Mouse (Mus musculus): ENCODE measurements around the gene Rbfox2.

Rbfox2 gene

GRCm38 (mm10) chr15:77144960-77145359, 161.8 kb downstream of the Rbfox2 start:
- no peak for DNase-seq (ENCODE audit: low spot score in 2 of 2)

- DNase-seq (ENCODE audit: low spot score in 2 of 2): no peak
Measured at GRCm38 (mm10) chr15:77142787-77143186, 164.0 kb downstream of the Rbfox2 start.

- DNase-seq (ENCODE audit: low spot score in 2 of 2): no peak
Measured at GRCm38 (mm10) chr15:77142352-77142751, 164.5 kb downstream of the Rbfox2 start.

GRCm38 (mm10) chr15:77141711-77142110, 165.1 kb downstream of the Rbfox2 start:
- no peak for DNase-seq (ENCODE audit: low spot score in 2 of 2)

- no peak for DNase-seq (ENCODE audit: low spot score in 2 of 2)
Measured at GRCm38 (mm10) chr15:77138282-77138681, 168.5 kb downstream of the Rbfox2 start.

- DNase-seq (ENCODE audit: low spot score in 2 of 2): no peak
Measured at GRCm38 (mm10) chr15:77134483-77134882, 172.3 kb downstream of the Rbfox2 start.

- no peak for DNase-seq (ENCODE audit: low spot score in 2 of 2)
Measured at GRCm38 (mm10) chr15:77129154-77129553, 177.7 kb downstream of the Rbfox2 start.

GRCm38 (mm10) chr15:77127737-77128136, 179.1 kb downstream of the Rbfox2 start:
- DNase-seq (ENCODE audit: low spot score in 2 of 2): no peak

- DNase-seq (ENCODE audit: low spot score in 2 of 2): no peak
Measured at GRCm38 (mm10) chr15:77126674-77127073, 180.1 kb downstream of the Rbfox2 start.

GRCm38 (mm10) chr15:77124372-77125117, 182.3 kb downstream of the Rbfox2 start:
- no peak for DNase-seq (ENCODE audit: low spot score in 2 of 2)

GRCm38 (mm10) chr15:77122824-77123223, 184.0 kb downstream of the Rbfox2 start:
- DNase-seq (ENCODE audit: low spot score in 2 of 2): no peak

- no peak for DNase-seq (ENCODE audit: low spot score in 2 of 2)
Measured at GRCm38 (mm10) chr15:77122208-77122607, 184.6 kb downstream of the Rbfox2 start.

- DNase-seq (ENCODE audit: low spot score in 2 of 2): no peak
Measured at GRCm38 (mm10) chr15:77119666-77120065, 187.1 kb downstream of the Rbfox2 start.

- DNase-seq (ENCODE audit: low spot score in 2 of 2): no peak
Measured at GRCm38 (mm10) chr15:77117209-77117608, 189.6 kb downstream of the Rbfox2 start.

- DNase-seq (ENCODE audit: low spot score in 2 of 2): no peak
Measured at GRCm38 (mm10) chr15:77116139-77116722, 190.6 kb downstream of the Rbfox2 start.

- no peak for DNase-seq (ENCODE audit: low spot score in 2 of 2)
Measured at GRCm38 (mm10) chr15:77115456-77115855, 191.3 kb downstream of the Rbfox2 start.

- no peak for DNase-seq (ENCODE audit: low spot score in 2 of 2)
Measured at GRCm38 (mm10) chr15:77113591-77113990, 193.2 kb downstream of the Rbfox2 start.

GRCm38 (mm10) chr15:77112378-77112777, 194.4 kb downstream of the Rbfox2 start:
- no peak for DNase-seq (ENCODE audit: low spot score in 2 of 2)

- no peak for DNase-seq (ENCODE audit: low spot score in 2 of 2)
Measured at GRCm38 (mm10) chr15:77111924-77112323, 194.9 kb downstream of the Rbfox2 start.

GRCm38 (mm10) chr15:77110452-77110851, 196.4 kb downstream of the Rbfox2 start:
- no peak for DNase-seq (ENCODE audit: low spot score in 2 of 2)

GRCm38 (mm10) chr15:77107169-77107908, 199.5 kb downstream of the Rbfox2 start:
- no peak for DNase-seq (ENCODE audit: low spot score in 2 of 2)

- DNase-seq (ENCODE audit: low spot score in 2 of 2): no peak
Measured at GRCm38 (mm10) chr15:77105273-77105672, 201.5 kb downstream of the Rbfox2 start.
